Mouse (Mus musculus): ENCODE measurements around the gene Fam173a. TPM values are rescaled to one million over a fixed set of nuclear protein-coding genes. Genes with fewer than 3 reads are reported as not detected.
A peak's percentile ranks its signal among the peaks of the same experiment; 100 is the strongest.
"Not testable (repeated sequence)": the region's sequence is repeated elsewhere in the genome, so short reads cannot be mapped to it uniquely, and the experiment has no call there.

Gene Fam173a
- polyA plus RNA-seq, 1 experiment from 2014 or later = 62.2 TPM

DNA sequence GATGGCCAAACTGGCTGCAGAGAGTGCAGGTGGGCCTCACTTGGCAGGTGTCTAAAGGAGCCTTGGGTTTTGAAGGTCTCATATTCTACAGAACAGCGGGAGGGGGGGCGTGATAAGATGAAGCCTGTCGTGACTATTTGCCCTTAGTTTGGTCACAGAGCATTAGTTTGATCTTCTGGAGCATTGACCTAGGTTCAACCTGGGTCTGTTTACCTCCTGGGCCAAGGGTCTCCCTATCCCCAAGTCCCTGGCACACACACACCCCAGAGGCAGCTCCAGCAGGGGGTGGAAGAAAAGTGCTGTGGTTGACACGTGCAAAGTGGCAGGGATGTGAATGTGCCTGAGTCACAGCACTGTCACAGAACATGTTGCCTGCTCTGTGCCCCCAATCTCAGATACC, 18.2 kb upstream of the Fam173a start:
- Histone ChIP-seq H3K9me3 (no peaks in the 10 kb centered on the region), H3K36me3 (no peaks in the 10 kb centered on the region), H3K9ac (no peak overlapping the region), H3K4me2 (no peak overlapping the region), H3K4me3 (no peak overlapping the region), H3K27me3 (replicated peaks) (peaks cover 86% of the 10 kb centered on the region), H3K27ac (replicated peaks) (no peak overlapping the region), H3K4me1 (peaks cover 20% of the 10 kb centered on the region)
- no peak for ATAC-seq (ENCODE audit: extremely low read depth, insufficient number of reproducible peaks, low FRiP score, low TSS enrichment)
- WGBS = 55% methylated on average over 4 of the region's 4 CpGs

DNA sequence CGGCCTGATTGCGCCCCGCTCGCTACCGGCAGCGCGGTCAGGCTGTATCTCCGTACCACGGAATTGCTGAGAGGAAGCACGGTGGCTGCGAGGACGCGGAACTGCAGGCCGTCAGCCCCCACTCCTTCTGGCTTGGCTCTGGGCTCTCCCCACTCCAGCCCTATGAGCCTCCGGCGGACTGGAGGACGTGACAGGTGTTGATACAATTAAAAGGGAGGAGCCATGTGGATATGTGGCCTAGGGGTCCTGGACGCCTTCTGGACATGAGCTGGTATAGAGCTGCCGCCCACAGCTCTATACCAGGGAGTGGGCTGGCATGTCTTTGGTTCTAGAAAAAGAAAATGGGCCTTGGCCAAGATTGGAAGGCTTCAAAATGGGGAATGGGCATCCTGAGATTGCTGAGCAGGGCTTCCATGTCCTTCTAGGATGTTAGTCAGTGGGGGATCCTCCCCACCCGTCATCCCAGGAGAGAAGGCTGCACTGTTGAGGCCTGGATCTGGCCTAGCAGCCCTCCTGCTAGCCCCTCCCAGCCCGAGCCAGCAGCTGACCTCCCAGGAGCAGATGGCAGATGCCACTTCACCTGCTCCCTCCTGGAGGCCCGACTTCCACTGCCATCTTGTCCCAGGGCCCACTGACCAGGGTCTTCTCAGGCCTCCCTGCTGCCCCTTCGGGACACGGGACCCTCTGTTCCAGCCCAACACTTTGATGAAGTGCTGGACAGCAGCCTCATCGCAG, 17.1 kb upstream of the Fam173a start:
- Histone ChIP-seq H3K4me2 (peak overlapping the region; percentile 99), H3K4me3 (peak overlapping the region; percentile 72), H3K27ac (replicated peaks) (no peak overlapping the region), H3K36me3 (no peaks in the 10 kb centered on the region), H3K9ac (peak overlapping the region; percentile 72), H3K27me3 (replicated peaks) (peaks cover 79% of the 10 kb centered on the region), H3K4me1 (peaks cover 20% of the 10 kb centered on the region), H3K9me3 (no peaks in the 10 kb centered on the region)
- no peak for ATAC-seq (ENCODE audit: extremely low read depth, insufficient number of reproducible peaks, low FRiP score, low TSS enrichment)
- WGBS = 14% methylated on average over 24 of the region's 25 CpGs

DNA sequence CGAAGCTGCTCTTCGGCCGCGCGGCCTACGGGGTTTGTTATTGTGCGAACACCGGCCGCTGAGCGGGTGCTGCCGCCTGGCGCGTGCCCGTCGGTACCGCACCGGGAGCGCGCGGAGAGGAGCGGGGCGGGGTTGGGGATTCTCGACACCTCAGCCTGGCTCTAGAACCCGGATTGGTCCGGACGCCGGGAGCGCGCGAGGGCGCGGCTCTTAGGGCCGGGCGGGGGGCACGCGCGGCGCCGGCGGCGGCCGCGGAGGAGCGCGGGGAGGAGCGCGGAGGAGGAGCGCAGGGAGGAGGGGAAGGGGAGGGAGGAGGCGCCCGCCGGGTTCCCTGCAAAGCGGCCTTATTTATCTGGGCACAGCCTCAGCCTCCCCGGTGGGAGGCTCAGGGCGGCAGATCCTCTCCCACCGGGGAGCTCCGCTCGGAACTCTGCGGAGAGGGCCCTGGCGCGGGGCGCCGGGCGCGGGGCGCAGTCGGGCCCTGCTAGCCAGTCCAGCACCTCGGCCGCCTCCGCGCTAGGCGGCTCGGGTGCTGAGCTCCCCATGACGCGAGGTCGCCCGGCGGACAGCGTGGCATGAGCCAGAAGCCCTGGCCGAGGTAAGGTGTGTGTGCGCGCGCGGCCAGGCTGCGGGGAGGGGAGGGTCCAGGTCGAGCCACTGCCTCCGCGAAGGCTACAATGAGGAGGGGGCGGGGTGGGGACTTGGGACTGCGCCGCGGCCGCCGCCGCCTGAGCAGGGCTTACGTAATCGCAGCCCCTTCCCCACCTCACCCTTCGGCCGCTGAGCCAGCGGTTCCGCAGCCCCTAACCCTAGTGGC, 16.3 kb upstream of the Fam173a start, which contains the start of gene Fbxl16:
TSS of gene Fbxl16 (plus strand) at position 297 of the 817 bp plus-strand sequence.
- Histone ChIP-seq H3K4me1 (peaks cover 20% of the 10 kb centered on the region), H3K9ac (peak within 1 kb of the TSS; percentile 72), H3K9me3 (no peaks in the 10 kb centered on the region), H3K27me3 (replicated peaks) (peaks cover 72% of the 10 kb centered on the region), H3K36me3 (no peaks in the 10 kb centered on the region), H3K4me3 (peak within 1 kb of the TSS; percentile 72), H3K27ac (replicated peaks) (no peak within 1 kb of the TSS), H3K4me2 (peak within 1 kb of the TSS; percentile 99)
- WGBS = under 1% methylated on average over 88 of the region's 100 CpGs
- peak; percentile 61; the same call in 1 of the 2 replicates for ATAC-seq (ENCODE audit: extremely low read depth, insufficient number of reproducible peaks, low FRiP score, low TSS enrichment)

DNA sequence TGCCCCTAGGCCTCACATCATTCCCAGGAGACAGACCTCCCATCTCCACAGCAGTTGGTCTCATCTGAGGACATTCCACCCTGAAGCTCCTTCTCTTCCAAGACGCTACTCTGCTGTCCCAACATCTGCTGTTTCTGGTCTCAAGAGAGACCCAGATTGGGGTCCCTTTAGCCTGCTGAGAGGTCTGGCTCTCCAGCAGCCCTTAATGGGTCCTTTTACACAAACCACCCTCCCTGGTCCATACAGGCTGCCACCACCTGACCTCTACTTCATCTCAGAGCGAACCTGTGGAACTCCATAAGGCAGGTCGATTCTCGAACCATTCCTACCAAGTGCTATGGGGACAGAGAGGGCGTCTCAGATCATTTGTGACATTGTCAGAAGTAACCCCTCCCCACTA, 15.3 kb upstream of the Fam173a start:
- 33% methylated on average over 5 of the region's 5 CpGs for WGBS
- H3K27ac ChIP-seq (replicated peaks) = no peak overlapping the region
- H3K9me3 ChIP-seq = no peaks in the 10 kb centered on the region
- H3K4me1 ChIP-seq = peaks cover 21% of the 10 kb centered on the region
- H3K4me3 ChIP-seq = peak overlapping the region; percentile 72
- no peak overlapping the region; the same call in 1 of the 2 replicates for H3K9ac ChIP-seq
- no peak for ATAC-seq (ENCODE audit: extremely low read depth, insufficient number of reproducible peaks, low FRiP score, low TSS enrichment)
- peak overlapping the region; percentile 99 for H3K4me2 ChIP-seq
- peaks cover 68% of the 10 kb centered on the region for H3K27me3 ChIP-seq (replicated peaks)
- no peaks in the 10 kb centered on the region for H3K36me3 ChIP-seq

DNA sequence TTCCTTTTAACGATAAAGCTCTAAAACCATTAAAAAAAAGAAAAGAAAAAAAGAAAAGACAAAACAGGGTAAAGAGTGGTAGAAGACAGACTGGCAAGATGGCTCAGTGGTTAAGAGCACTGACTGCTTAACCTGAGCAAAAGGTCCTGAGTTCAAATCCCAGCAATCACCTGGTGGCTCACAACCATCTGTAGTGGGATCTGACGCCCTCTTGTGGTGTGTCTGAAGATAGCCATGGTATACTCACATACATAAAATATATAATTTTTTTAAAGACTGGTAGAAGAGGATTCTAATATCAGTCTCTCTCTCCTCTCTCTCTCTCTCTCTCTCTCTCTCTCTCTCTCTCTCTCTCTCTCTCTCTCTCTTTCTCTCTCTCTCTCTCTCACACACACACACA, 14.8 kb upstream of the Fam173a start:
- not testable (repeated sequence) for H3K4me2 ChIP-seq; H3K4me3 ChIP-seq; H3K9me3 ChIP-seq; H3K27ac ChIP-seq (replicated peaks); H3K36me3 ChIP-seq; ATAC-seq (ENCODE audit: extremely low read depth, insufficient number of reproducible peaks, low FRiP score, low TSS enrichment); H3K9ac ChIP-seq
- peaks cover 25% of the 10 kb centered on the region for H3K4me1 ChIP-seq
- 57% methylated on average over 2 of the region's 2 CpGs for WGBS
- peaks cover 63% of the 10 kb centered on the region for H3K27me3 ChIP-seq (replicated peaks)

DNA sequence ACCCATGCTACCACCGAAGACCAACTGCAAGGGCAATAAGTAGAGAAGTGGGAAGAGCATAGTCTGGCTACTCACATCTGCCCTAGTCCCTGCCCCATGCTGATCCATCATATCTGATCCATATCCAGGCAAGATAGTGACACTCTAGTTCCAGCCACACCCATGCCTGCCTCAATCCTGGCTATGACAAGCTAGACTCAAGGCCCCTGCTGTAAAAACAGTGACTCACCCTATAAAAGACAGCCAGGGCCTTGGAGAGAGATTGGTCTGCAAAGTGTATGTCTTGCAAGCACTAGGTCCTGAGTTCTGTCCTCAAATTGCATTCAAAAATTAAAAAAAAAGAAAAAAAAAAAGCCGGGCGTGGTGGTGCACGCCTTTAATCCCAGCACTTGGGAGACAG, 13.8 kb upstream of the Fam173a start:
- peaks cover 58% of the 10 kb centered on the region for H3K27me3 ChIP-seq (replicated peaks)
- no peak overlapping the region for H3K27ac ChIP-seq (replicated peaks)
- no peaks in the 10 kb centered on the region for H3K36me3 ChIP-seq
- peaks cover 30% of the 10 kb centered on the region for H3K4me1 ChIP-seq
- 82% methylated on average over 4 of the region's 4 CpGs for WGBS
- no peak overlapping the region for H3K9ac ChIP-seq
- no peak overlapping the region for H3K4me2 ChIP-seq
- ATAC-seq (ENCODE audit: extremely low read depth, insufficient number of reproducible peaks, low FRiP score, low TSS enrichment) = no peak
- no peak overlapping the region for H3K4me3 ChIP-seq
- H3K9me3 ChIP-seq = no peaks in the 10 kb centered on the region

DNA sequence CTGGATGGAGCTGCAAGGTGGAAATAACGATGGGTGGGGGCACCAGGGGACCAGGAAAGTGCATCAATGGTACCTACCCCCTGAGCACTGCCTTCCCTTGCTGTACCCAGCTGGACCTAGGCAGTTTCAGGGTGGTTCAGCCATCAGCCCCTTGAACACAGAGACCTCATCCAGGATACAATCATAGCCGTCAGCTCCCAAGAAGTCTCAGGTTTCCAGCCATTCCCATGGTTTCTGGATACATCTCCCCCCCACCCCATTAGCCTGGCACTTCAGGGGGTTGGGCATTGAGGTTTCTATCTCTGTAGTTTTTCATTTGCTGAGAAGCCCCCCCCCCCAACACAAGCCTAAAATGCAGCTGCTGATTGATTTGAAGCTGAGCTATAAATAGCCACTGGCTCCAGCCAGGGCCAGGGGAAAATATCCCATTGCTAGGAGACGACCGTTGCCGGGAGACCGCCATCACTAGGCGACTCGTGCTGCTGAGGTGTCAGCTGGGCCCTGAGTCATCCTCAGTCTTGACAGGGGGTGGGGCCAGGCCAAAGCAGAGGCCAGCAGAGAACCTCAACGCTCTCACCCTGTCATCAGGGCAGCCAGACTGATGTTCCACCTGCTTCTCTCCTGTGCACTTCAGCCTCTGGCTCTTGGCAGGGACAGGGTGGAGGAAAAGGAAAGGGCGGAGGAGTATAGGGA, 10.3 kb upstream of the Fam173a start:
- ATAC-seq (ENCODE audit: extremely low read depth, insufficient number of reproducible peaks, low FRiP score, low TSS enrichment) = peak; percentile 75; the same call in 1 of the 2 replicates
- H3K9me3 ChIP-seq = no peaks in the 10 kb centered on the region
- no peak overlapping the region for H3K4me3 ChIP-seq
- H3K27ac ChIP-seq (replicated peaks) = peak overlapping the region; percentile 61
- WGBS = 7% methylated on average over 10 of the region's 10 CpGs
- peaks cover 15% of the 10 kb centered on the region for H3K4me1 ChIP-seq
- H3K9ac ChIP-seq = peak overlapping the region; percentile 50
- peaks cover 23% of the 10 kb centered on the region for H3K27me3 ChIP-seq (replicated peaks)
- H3K36me3 ChIP-seq = no peaks in the 10 kb centered on the region
- H3K4me2 ChIP-seq = peak overlapping the region; percentile 45

DNA sequence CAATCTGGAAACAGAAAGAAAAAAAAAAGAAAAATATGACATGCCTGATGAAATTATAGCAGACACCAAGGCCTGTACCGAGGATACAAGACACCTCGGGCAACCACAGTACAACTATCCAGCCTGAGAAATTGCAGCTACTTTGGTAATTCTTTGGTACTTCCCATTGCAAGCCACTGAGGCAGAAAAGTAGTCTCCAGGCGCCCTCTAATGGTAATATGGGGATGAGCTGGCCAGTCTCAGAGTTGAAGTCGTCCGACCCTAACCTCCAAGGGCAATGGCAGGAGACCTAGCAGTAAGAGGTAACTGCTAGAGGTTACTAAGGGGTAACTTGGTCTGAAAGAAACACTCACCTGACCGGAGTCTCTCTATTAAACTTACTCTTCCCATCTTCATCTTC, 8.3 kb upstream of the Fam173a start:
- Histone ChIP-seq H3K4me3 (no peak overlapping the region), H3K4me1 (peaks cover 27% of the 10 kb centered on the region), H3K9ac (no peak overlapping the region), H3K27me3 (replicated peaks) (peaks cover 14% of the 10 kb centered on the region), H3K36me3 (no peaks in the 10 kb centered on the region), H3K27ac (replicated peaks) (no peak overlapping the region), H3K4me2 (no peak overlapping the region), H3K9me3 (no peaks in the 10 kb centered on the region)
- WGBS = 5% methylated on average over 6 of the region's 6 CpGs
- no peak for ATAC-seq (ENCODE audit: extremely low read depth, insufficient number of reproducible peaks, low FRiP score, low TSS enrichment)

DNA sequence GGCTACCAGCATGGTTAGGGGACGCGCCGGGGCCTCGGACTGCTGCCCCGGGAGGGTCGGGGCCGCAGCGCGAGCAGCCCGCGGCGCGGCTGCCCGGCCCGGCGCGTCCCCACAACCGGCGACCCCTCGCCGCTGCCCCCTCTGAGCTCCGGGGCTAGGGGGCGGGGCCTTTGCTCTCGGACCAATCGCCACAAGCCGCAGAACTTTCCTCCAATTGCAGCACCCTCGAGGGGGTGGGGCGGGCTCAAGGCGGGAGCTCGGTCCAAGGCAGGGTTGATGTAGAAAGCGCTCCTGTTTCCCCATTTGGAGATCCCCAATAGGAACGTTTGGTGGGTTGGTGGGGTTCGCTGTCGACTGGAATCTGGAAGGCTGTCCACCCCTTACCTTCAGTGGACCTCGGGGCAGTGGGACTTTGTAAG, 4.3 kb upstream of the Fam173a start, which contains the start of gene Metrn:
TSS of gene Metrn (minus strand) at position 186 of the 419 bp plus-strand sequence.
- ATAC-seq (ENCODE audit: extremely low read depth, insufficient number of reproducible peaks, low FRiP score, low TSS enrichment) = no peak

DNA sequence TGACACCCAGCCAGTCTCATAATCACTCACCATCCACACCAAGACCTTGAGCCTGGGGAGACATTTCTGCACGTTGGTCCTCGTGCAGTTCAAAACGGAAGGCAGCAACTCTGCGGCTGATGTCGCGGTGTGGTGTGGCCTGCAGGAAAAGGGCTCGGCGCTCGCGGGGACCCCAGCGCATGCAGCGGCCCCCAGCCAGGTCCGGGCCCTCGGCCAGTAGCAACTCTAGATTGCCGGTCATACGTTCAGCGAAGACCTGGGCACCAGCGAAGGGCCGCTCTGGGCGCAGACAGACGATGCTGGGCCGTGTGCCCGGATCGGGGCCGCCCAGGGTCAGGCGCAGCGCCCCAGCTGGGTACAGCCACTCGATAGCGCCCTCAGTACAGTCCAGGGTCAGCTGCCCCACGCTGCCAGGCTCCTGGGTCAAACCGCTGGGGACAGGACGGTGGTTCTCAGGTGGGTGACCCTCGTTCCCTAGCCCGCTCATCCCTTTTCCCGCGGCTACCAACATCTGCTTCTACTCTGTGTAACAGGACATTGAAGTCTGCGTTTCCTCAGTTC, 3.6 kb upstream of the Fam173a start:
- 3% methylated on average over 37 of the region's 37 CpGs for WGBS
- no peak for ATAC-seq (ENCODE audit: extremely low read depth, insufficient number of reproducible peaks, low FRiP score, low TSS enrichment)

More for the DNA sequence above, 4.3 kb upstream of the Fam173a start, which contains the start of gene Metrn:
- Histone ChIP-seq H3K4me3 (peak within 1 kb of the TSS; percentile 77), H3K27ac (replicated peaks) (no peak within 1 kb of the TSS), H3K4me1 (peaks cover 41% of the 10 kb centered on the region), H3K9me3 (no peaks in the 10 kb centered on the region), H3K4me2 (peak within 1 kb of the TSS; percentile 97), H3K27me3 (replicated peaks) (peaks cover under 1% of the 10 kb centered on the region; the same call in 1 of the 2 replicates), H3K9ac (peak within 1 kb of the TSS; percentile 85), H3K36me3 (no peaks in the 10 kb centered on the region)
- WGBS = under 1% methylated on average over 35 of the region's 35 CpGs

More for the DNA sequence above, 3.6 kb upstream of the Fam173a start:
- H3K36me3 ChIP-seq = no peaks in the 10 kb centered on the region
- H3K27me3 ChIP-seq (replicated peaks) = no peaks in the 10 kb centered on the region; the same call in 1 of the 2 replicates
- peak overlapping the region; percentile 97 for H3K4me2 ChIP-seq
- H3K4me1 ChIP-seq = peaks cover 44% of the 10 kb centered on the region
- H3K9ac ChIP-seq = peak overlapping the region; percentile 85
- no peaks in the 10 kb centered on the region for H3K9me3 ChIP-seq
- H3K27ac ChIP-seq (replicated peaks) = no peak overlapping the region
- H3K4me3 ChIP-seq = peak overlapping the region; percentile 77

All from heart, embryonic 13.5 days (tissue).